Mouse (Mus musculus) testis, adult 2 months (tissue): ENCODE measurements at regions not wholly inside any gene's neighbourhood (a gene's known extent, or its start where the extent isn't known, plus 50 kb on each side); places are given as distances from the start of the nearest gene placed in this dataset.

Experiments used
- CTCF ChIP-seq: fragments of 200-500 bp; IDR thresholded peaks from 2 replicates; pipeline ENCODE4 v1.5.1; 2012; ENCODE audit warnings: low read depth, mild to moderate bottlenecking, inconsistent platforms, low read length, moderate library complexity; ENCODE audit not compliant: control insufficient read depth, insufficient read depth, insufficient replicate concordance
- POLR2A ChIP-seq: fragments of 200-500 bp; IDR thresholded peaks from 2 replicates; pipeline ENCODE4 v1.6.1; 2012; ENCODE audit warnings: low read depth, mild to moderate bottlenecking, inconsistent platforms, low read length, moderate library complexity; ENCODE audit not compliant: control insufficient read depth

DNA sequence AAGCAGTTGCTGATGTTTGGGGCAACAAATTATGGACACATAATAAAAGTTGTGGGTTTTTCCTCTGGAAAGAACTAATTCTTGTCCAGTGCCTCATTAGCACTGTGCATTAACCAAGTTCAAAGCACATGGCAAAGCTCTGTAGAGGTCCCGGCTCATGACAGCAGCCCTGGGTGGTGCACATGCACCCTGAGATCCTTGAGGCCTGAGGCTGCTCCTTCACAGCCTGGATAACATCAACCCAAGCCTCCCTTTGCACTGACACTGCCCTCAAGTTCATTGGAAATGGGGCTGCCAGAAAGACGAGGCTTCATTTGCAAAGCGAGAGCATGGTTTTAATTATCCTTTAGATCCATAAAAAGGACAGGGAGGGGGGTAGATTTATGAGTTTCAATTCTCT, 216.3 kb downstream of the Ets1 start:
- no peak for TF ChIP-seq CTCF
- no peak for TF ChIP-seq POLR2A
